Mouse (Mus musculus) neutrophil, adult 5-6 weeks (primary cell): ENCODE data around the gene Gfral. TPM values are rescaled to one million over a fixed set of nuclear protein-coding genes. Genes with fewer than 3 reads are reported as not detected.
"Not testable (repeated sequence)": the region's sequence is repeated elsewhere in the genome, so short reads cannot be mapped to it uniquely, and the experiment has no call there.

Experiments
- ATAC-seq: fragments of 151-379, 151-347 bp; 2 replicates; pipeline ENCODE4 v1.8.0; 2017; ENCODE audit warnings: mild to moderate bottlenecking, moderate TSS enrichment; ENCODE audit not compliant: insufficient number of reproducible peaks, poor library complexity, low FRiP score, severe bottlenecking; ENCODE audit errors: extremely low read depth
- total RNA-seq: library from RNA; stranded (forward); fragments of 200-1000 nt; gene quantifications from 2 replicates; pipeline ENCODE4 v1.2.3, GENCODE M21; 2017

The Gfral gene
- total RNA-seq, 1 experiment from 2014 or later, result not detected

DNA sequence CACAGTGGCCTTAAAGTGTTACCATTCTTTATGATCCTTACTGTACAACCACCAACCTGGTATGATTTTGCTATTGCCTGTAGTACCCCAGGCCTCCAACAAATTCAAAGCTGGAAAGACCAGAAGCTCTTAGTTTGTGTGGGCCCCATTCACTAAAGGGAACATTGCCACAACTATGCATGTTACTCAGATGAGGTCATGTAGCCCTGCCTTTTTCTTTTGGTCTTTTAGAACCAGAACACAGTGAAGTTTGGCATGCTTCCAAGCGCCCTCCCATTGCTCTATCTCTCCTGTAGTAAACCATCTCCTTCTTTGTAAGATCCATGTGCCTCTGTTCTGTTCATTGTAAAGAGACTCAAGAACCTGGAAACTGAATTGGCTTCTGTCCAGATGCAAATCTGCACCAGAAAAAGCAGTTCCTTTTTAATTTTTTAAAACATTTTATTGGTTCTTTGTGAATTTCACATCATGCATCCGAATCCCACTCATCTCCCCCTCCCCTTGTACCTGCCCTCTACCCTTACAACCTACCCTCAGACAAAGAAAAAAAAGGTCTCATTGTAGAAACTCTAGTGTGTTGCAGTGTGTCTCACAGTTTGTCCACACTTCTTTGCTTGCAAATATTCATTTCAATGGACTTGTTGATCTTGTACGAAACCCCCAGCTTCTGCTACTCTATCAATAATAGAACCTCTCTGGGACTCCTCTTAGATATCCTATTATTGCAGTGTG, 74.9 kb downstream of the Gfral start:
- no peak for ATAC-seq

DNA sequence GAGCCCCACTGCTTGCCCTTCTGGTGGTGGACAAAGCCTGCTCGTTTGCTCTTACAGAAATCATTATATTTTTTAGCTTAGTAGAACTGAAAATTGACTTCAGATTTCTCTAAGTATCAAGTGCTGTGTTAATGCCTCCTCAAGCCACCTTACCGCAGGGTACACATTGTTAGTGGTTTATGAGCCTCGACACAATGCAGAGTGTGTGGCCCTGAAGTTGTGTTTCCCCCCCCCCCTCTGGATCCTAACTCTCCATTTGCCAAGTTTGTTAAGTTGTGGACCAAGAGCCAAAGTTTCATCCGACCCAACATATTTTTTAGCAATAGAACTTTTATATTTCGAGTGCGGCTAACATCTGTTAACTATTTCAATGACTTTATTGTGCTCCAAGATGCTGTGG, 79.4 kb downstream of the Gfral start:
- no peak for ATAC-seq

DNA sequence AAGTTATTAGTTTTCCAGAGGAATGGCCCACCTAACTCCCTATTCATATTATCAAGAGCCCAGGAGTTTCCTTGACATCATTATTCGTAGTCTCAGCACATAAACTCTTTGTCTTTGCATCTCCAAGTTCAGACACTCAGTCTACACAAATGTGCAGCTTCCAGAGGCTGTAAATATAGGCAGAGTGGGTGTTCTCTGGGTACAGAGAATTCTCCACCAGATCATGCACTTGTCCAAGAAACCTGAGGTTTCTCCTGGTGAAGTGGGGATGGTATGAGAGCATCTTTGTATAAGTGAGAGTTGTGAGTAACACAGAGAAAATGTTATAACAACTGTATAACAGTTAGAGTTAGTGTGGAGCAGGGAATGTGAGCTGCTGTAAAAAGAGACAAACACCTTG, 84.1 kb downstream of the Gfral start:
- no peak for ATAC-seq

DNA sequence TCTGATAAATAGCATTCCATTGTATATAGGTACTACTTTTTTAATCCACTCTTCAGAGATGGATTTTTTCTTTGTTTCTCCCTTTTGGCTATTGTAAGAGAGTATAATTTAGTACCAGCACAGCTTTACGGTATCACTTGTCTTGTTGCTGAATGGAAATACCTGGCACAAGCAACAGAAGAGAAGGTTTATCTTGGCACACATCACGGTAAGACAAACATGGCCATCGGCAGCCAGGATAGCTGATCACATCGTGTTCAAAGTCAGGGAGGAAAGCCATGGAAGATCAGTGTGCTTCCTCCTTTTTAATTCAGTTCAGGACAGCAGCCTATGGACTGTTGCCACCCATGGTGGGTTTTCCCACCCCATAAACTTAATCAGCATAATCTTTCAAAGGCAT, 89.2 kb downstream of the Gfral start:
- ATAC-seq, result no peak

DNA sequence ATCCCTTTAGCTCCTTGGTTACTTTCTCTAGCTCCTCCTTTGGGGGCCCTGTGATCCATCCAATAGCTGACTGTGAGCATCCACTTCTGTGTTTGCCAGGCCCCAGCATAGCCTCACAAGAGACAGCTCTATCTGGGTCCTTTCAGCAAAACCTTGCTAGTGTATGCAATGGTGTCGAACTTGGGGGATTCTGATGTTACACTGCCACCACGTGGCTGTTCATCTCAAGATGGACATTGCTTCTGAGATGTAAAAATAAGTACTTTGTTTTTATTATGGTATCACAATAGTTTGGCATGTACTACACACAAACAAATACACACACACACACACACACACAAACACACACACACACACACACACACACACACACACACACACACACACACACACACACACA, 90.6 kb downstream of the Gfral start:
- ATAC-seq, result not testable (repeated sequence)

Other genes with a start within 250 kb of the Gfral start
- gene Hmgcll1, start 198.8 kb downstream of the Gfral start, total RNA-seq, result 0.86 and 1.4 TPM in 2 replicates
- gene Hcrtr2, start 110.2 kb upstream of the Gfral start, total RNA-seq, result 7.4 and 8.5 TPM in 2 replicates